Mouse (Mus musculus) lung, postnatal 0 days (tissue): Measurements from ENCODE around the gene Armc8. TPM values are rescaled to one million over a fixed set of nuclear protein-coding genes. Genes with fewer than 3 reads are reported as not detected.

Experiments
- ATAC-seq: fragments of 200-750 bp; cut with Nextera tagmentation; 2 replicates; pipeline ENCODE4 v1.8.0; 2017; ENCODE audit warnings: moderate library complexity
- DNase-seq: peaks from one replicate; pipeline ENCODE4 v3.0.0-alpha.2; 2016; ENCODE audit warnings: low spot score
- H3K27ac ChIP-seq: fragments of 300-500 bp; sonication (generic); 2 replicates; pipeline ENCODE4 v1.5.1; 2014; ENCODE audit warnings: antibody characterized with exemption, mild to moderate bottlenecking, low read length, mixed read lengths
- H3K27me3 ChIP-seq: fragments of 300-500 bp; sonication (generic); replicated peaks from 2 replicates; pipeline ENCODE4 v1.6.1; 2014; ENCODE audit warnings: low read length, mixed read lengths; ENCODE audit not compliant: insufficient read depth
- H3K36me3 ChIP-seq: fragments of 300-500 bp; sonication (generic); 2 replicates; pipeline ENCODE4 v1.6.1; 2014; ENCODE audit warnings: low read length, mixed read lengths; ENCODE audit not compliant: insufficient read depth
- H3K4me1 ChIP-seq: fragments of 300-500 bp; sonication (generic); 2 replicates; pipeline ENCODE4 v1.6.1; 2014; ENCODE audit warnings: antibody characterized with exemption, low read depth, low read length, mixed read lengths; ENCODE audit not compliant: insufficient read depth
- H3K4me2 ChIP-seq: fragments of 300-500 bp; sonication (generic); replicated peaks from 2 replicates; pipeline ENCODE4 v1.6.1; 2014; ENCODE audit warnings: low read depth, mild to moderate bottlenecking, low read length, moderate library complexity, mixed read lengths
- H3K4me3 ChIP-seq: fragments of 300-500 bp; sonication (generic); 2 replicates; pipeline ENCODE4 v1.5.1; 2014; ENCODE audit warnings: low read depth, low read length
- H3K9ac ChIP-seq: fragments of 300-500 bp; sonication (generic); replicated peaks from 2 replicates; pipeline ENCODE4 v1.6.1; 2014; ENCODE audit warnings: low read depth, mild to moderate bottlenecking
- H3K9me3 ChIP-seq: fragments of 300-500 bp; sonication (generic); 2 replicates; pipeline ENCODE4 v1.6.1; 2016; ENCODE audit warnings: low read length, mixed read lengths
- CTCF ChIP-seq: IDR thresholded peaks from 2 replicates; pipeline ENCODE4 v1.5.1; 2016; ENCODE audit warnings: antibody characterized with exemption, mild to moderate bottlenecking
- EP300 ChIP-seq: IDR thresholded peaks from 2 replicates; pipeline ENCODE4 v1.6.1; 2016; ENCODE audit warnings: antibody characterized with exemption, mild to moderate bottlenecking, control low read depth
- WGBS: fragments of 180-500 bp; shearing (Covaris S2); extraction: QIAGEN DNeasy Blood & Tissue Kit; methylation state at CpG from one replicate; pipeline ENCODE4 v1.1.7; 2014; 5-methylcytosine and 5-hydroxymethylcytosine counted together
- polyA plus RNA-seq: library from polyadenylated mRNA; unstranded; fragments of >200 nt; fragmentation: Nextera tagmentation; extraction: Ambion mirVana; gene quantifications from 2 replicates; pipeline ENCODE4 v1.2.1, GENCODE M21; 2015

Armc8 gene
- polyA plus RNA-seq, 1 experiment from 2014 or later, result 13.7 TPM

GRCm38 (mm10) chr9:99552068-99552467 is 16.6 kb downstream of the Armc8 start:
- Histone ChIP-seq H3K4me1 (no peaks in the 10 kb centered on the region), H3K4me3 (no peak overlapping the region), H3K36me3 (no peaks in the 10 kb centered on the region), H3K9me3 (no peaks in the 10 kb centered on the region), H3K4me2 (no peak overlapping the region), H3K27ac (no peak overlapping the region), H3K9ac (no peak overlapping the region), H3K27me3 (no peaks in the 10 kb centered on the region)
- DNase-seq (no peak), ATAC-seq (no peak)
- 75% methylated on average over 2 of the region's 2 CpGs for WGBS
- no peak for TF ChIP-seq EP300
- no peak for TF ChIP-seq CTCF

- DNase-seq (no peak), ATAC-seq (no peak)
- no peaks in the 10 kb centered on the region for H3K27me3 ChIP-seq
- TF ChIP-seq CTCF (no peak), EP300 (no peak)
- no peak overlapping the region for H3K9ac ChIP-seq
- H3K4me3 ChIP-seq, result no peak overlapping the region
- H3K9me3 ChIP-seq, result no peaks in the 10 kb centered on the region
- H3K4me1 ChIP-seq, result no peaks in the 10 kb centered on the region
- H3K27ac ChIP-seq, result no peak overlapping the region
- no peaks in the 10 kb centered on the region for H3K36me3 ChIP-seq
- H3K4me2 ChIP-seq, result no peak overlapping the region
- WGBS, result 90% methylated on average over 1 of the region's 1 CpGs
Observed at GRCm38 (mm10) chr9:99546259-99546658, 22.4 kb downstream of the Armc8 start.

- no peaks in the 10 kb centered on the region for H3K9me3 ChIP-seq
- DNase-seq, result no peak
- no peak overlapping the region for H3K4me3 ChIP-seq
- H3K4me1 ChIP-seq, result no peaks in the 10 kb centered on the region
- no peaks in the 10 kb centered on the region for H3K27me3 ChIP-seq
- WGBS, result 95% methylated on average over 1 of the region's 1 CpGs
- H3K9ac ChIP-seq, result no peak overlapping the region
- peaks cover 21% of the 10 kb centered on the region; the same call in 1 of the 2 replicates for H3K36me3 ChIP-seq
- H3K4me2 ChIP-seq, result no peak overlapping the region
- no peak overlapping the region for H3K27ac ChIP-seq
- no peak for ATAC-seq
- no peak for TF ChIP-seq CTCF
- TF ChIP-seq EP300, result no peak
Observed at GRCm38 (mm10) chr9:99531865-99532264, 36.8 kb downstream of the Armc8 start.

DNA sequence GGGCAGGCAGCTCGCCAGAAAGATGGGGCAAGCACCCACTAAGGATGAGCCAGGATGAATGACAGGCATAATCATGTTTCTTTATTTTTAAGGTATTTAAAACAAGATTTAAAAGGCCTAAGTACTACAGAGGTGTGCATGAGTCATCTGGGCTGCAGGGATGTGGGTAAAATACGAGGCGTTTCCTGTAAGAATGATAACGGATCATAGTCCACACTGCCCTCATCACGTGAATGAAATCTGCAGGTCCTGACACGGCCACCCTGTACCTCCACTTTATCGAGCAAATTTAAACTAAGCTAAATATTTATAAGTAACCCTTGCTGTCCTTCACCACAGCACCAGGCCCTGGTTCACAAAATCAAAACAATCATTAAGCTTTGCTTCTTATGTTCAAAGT is 62.8 kb downstream of the Armc8 start:
- TF ChIP-seq EP300 (no peak), CTCF (no peak)
- Histone ChIP-seq H3K4me1 (no peaks in the 10 kb centered on the region), H3K27me3 (no peaks in the 10 kb centered on the region), H3K36me3 (peaks cover 9% of the 10 kb centered on the region; the same call in 1 of the 2 replicates), H3K9me3 (no peaks in the 10 kb centered on the region), H3K4me2 (no peak overlapping the region), H3K4me3 (no peak overlapping the region), H3K27ac (no peak overlapping the region), H3K9ac (no peak overlapping the region)
- WGBS, result 59% methylated on average over 7 of the region's 7 CpGs
- no peak for ATAC-seq
- no peak for DNase-seq

DNA sequence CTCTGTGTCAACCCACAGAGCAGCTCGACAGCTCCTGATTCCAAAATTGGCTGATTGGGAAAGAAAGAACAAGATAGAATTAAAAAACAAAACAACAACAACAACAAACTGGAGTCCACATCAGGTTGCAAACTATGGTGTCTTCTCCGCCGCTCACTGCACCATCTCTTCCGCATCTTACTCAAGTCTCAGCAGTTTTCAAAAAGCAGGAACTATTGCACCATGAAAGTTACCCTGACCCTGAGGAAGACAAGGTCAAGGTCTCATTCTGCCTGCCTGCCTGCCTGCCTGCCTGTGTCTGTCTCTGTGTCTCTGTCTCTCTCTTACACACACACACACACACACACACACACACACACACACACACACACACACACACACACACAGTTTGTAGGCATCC is 69.4 kb downstream of the Armc8 start:
- Histone ChIP-seq H3K4me2 (no peak overlapping the region), H3K9ac (no peak overlapping the region), H3K4me1 (no peaks in the 10 kb centered on the region), H3K27me3 (no peaks in the 10 kb centered on the region), H3K36me3 (peaks cover 13% of the 10 kb centered on the region; the same call in 1 of the 2 replicates), H3K9me3 (no peaks in the 10 kb centered on the region), H3K4me3 (no peak overlapping the region), H3K27ac (no peak overlapping the region)
- TF ChIP-seq EP300 (no peak), CTCF (no peak)
- 94% methylated on average over 4 of the region's 4 CpGs for WGBS
- ATAC-seq (no peak), DNase-seq (no peak)

- 58% methylated on average over 10 of the region's 10 CpGs for WGBS
- ATAC-seq (no peak), DNase-seq (no peak)
- no peaks in the 10 kb centered on the region for H3K4me1 ChIP-seq
- H3K9ac ChIP-seq, result no peak overlapping the region
- H3K36me3 ChIP-seq, result peaks cover 18% of the 10 kb centered on the region; the same call in 1 of the 2 replicates
- H3K4me2 ChIP-seq, result no peak overlapping the region
- H3K4me3 ChIP-seq, result no peak overlapping the region
- no peaks in the 10 kb centered on the region for H3K27me3 ChIP-seq
- no peak overlapping the region for H3K27ac ChIP-seq
- H3K9me3 ChIP-seq, result no peaks in the 10 kb centered on the region
- TF ChIP-seq EP300 (no peak), CTCF (no peak)
Observed at GRCm38 (mm10) chr9:99492634-99493200, 76.0 kb downstream of the Armc8 start.

DNA sequence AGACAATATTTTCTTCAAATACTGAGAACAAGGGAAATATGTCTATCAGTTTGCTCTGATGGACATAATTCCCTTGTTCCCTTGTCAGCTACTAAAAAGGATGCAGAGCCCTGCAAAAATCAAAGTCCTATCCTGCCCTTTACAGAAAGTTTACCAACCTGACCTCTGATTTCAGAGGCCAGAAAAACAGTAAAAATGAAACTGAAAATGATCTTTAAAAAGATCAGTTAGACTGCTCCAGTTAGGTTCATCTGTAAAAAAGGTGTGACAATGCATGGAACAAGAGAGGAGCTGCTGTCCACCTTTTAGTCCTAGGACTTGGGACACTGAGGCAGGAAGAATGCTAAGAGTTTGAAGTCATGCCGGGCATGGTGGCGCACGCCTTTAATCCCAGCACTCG is 77.6 kb downstream of the Armc8 start:
- TF ChIP-seq EP300 (no peak), CTCF (no peak)
- Histone ChIP-seq H3K9ac (no peak overlapping the region), H3K4me3 (no peak overlapping the region), H3K27me3 (no peaks in the 10 kb centered on the region), H3K9me3 (no peaks in the 10 kb centered on the region), H3K4me2 (no peak overlapping the region), H3K36me3 (peaks cover 7% of the 10 kb centered on the region; the same call in 1 of the 2 replicates), H3K4me1 (no peaks in the 10 kb centered on the region), H3K27ac (no peak overlapping the region)
- ATAC-seq (no peak), DNase-seq (no peak)
- WGBS, result 97% methylated on average over 4 of the region's 4 CpGs
